Mouse (Mus musculus) liver, postnatal 0 days (tissue): Measurements from ENCODE around the gene Mbd3l2.
"Not testable (repeated sequence)": the region's sequence is repeated elsewhere in the genome, so short reads cannot be mapped to it uniquely, and the experiment has no call there.

Experiments used
- CTCF ChIP-seq: sonication (generic); IDR thresholded peaks from 2 replicates; pipeline ENCODE4 v1.5.1; 2016; ENCODE audit warnings: antibody characterized with exemption, low read depth
- EP300 ChIP-seq: IDR thresholded peaks from 2 replicates; pipeline ENCODE4 v1.6.1; 2016; ENCODE audit warnings: antibody characterized with exemption, low read depth, mild to moderate bottlenecking

- not testable (repeated sequence) for TF ChIP-seq CTCF, EP300
Measured at GRCm38 (mm10) chr9:18402895-18403294, 27.6 kb upstream of the Mbd3l2 start, which contains the start of gene Naalad2.
